Mouse (Mus musculus): ENCODE results near the gene Pced1b.

DNA sequence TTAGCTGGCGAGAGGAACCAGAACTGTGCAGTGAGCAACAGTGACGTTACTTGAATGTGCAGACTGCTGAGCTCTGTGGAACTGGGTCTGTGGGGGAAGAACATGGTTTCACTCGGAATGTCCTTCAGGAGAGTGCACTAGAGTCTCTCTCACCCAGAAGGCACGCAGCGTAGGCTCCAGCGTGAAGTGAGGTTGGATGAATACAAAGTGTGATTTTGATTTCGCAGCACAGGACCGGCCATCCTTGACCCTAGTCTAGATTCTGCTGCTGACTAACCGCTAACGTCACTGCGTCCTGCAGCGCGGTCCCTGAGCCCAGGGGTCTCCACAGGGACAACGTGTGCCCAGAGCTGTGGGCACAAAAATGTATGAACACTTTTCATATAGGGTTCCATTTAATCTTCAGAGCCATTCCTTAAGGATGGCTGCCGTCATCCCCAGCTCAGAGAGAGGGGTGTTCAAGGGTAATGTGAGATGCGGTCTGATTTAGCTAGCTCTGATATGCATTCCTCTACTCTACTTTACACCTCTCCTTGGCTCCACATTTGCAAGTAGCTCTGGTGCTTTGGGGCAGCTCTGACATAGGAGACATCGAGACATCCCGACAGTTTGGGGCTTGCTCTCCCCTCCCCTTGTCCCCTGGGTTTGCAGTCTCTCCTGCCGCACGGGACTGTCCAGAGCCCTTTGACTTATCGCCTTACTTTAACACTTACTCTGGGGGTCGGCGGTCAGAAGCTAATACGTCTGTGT lies 101.8 kb downstream of the Pced1b start:
- TF ChIP-seq CTCF (IDR thresholded peaks at IDR 0.05; ENCODE audit: low read depth) (no peak), EP300 (IDR thresholded peaks at IDR 0.05; ENCODE audit: low read depth) (no peak)
